Mouse (Mus musculus) adrenal gland, adult 2 months (tissue): Measurements from ENCODE around the gene Eno1. TPM values are rescaled to one million over a fixed set of nuclear protein-coding genes. Genes with fewer than 3 reads are reported as not detected.

Source experiments
- DNase-seq: peaks from one replicate; pipeline ENCODE4 v3.0.0; 2021
- long read RNA-seq: library from polyadenylated mRNA; stranded (forward); transcript quantifications from one replicate; pipeline ENCODE4 v2.0.0, GENCODE M21; 2021
- polyA plus RNA-seq: library from polyadenylated mRNA; depleted of rRNA; stranded (reverse); fragments of >200 nt; gene quantifications from 2 replicates; pipeline ENCODE4 v1.2.3, GENCODE M21; 2012; rRNA removed
- total RNA-seq, 2 experiments: library from RNA; stranded (reverse); gene quantifications; 2 replicates each; pipeline ENCODE4 v1.2.3; 2021

Eno1 gene
- total RNA-seq = 100 to 1,000 TPM; 381 to 501 TPM
- polyA plus RNA-seq = 425 and 428 TPM in 2 replicates
- long read RNA-seq, transcript Eno1-202 (12 exons, 2,027 nt) = major isoform, 585 of 611 reads
- long read RNA-seq, partial matches to known transcripts = 15 of 611 reads
- long read RNA-seq, other reads (novel, unspliced or antisense) = 9 of 611 reads

GRCm38 (mm10) chr4:150236521-150237481, at the start of gene Eno1:
TSS of gene Eno1 (plus strand) at chr4:150236721.
- peak; percentile 97 for DNase-seq

GRCm38 (mm10) chr4:150188236-150188635, 48.3 kb upstream of the Eno1 start:
- DNase-seq = no peak

GRCm38 (mm10) chr4:150192199-150192598, 44.3 kb upstream of the Eno1 start:
- DNase-seq = no peak

- no peak for DNase-seq
These were observed 42.6 kb upstream of the Eno1 start for GRCm38 (mm10) chr4:150193915-150194314.

GRCm38 (mm10) chr4:150198268-150198667, 38.3 kb upstream of the Eno1 start:
- no peak for DNase-seq

GRCm38 (mm10) chr4:150201232-150201631, 35.3 kb upstream of the Eno1 start, which contains the start of gene Car6:
TSS of gene Car6 (minus strand) at chr4:150201332.
- no peak for DNase-seq

- no peak for DNase-seq
These were observed 33.8 kb upstream of the Eno1 start for GRCm38 (mm10) chr4:150202702-150203101.

- DNase-seq = no peak
These were observed 31.6 kb upstream of the Eno1 start for GRCm38 (mm10) chr4:150204877-150205276.

- no peak for DNase-seq
These were observed 26.8 kb upstream of the Eno1 start for GRCm38 (mm10) chr4:150209751-150210150.

- no peak for DNase-seq
These were observed 26.2 kb upstream of the Eno1 start for GRCm38 (mm10) chr4:150210306-150210705.

GRCm38 (mm10) chr4:150211930-150212552, 24.5 kb upstream of the Eno1 start:
- no peak for DNase-seq

- DNase-seq = peak; percentile 72
These were observed 24.0 kb upstream of the Eno1 start for GRCm38 (mm10) chr4:150212553-150212971.

GRCm38 (mm10) chr4:150213910-150214309, 22.6 kb upstream of the Eno1 start:
- DNase-seq = no peak

- DNase-seq = no peak
These were observed 20.1 kb upstream of the Eno1 start for GRCm38 (mm10) chr4:150216423-150216822.

- no peak for DNase-seq
These were observed 19.4 kb upstream of the Eno1 start for GRCm38 (mm10) chr4:150217042-150217554.

- no peak for DNase-seq
These were observed 18.6 kb upstream of the Eno1 start for GRCm38 (mm10) chr4:150217935-150218334.

- DNase-seq = peak; percentile 43
These were observed 16.8 kb upstream of the Eno1 start for GRCm38 (mm10) chr4:150219501-150220292.

GRCm38 (mm10) chr4:150220584-150220983, 15.9 kb upstream of the Eno1 start:
- DNase-seq = peak; percentile 82

- DNase-seq = peak; percentile 51
These were observed 15.4 kb upstream of the Eno1 start for GRCm38 (mm10) chr4:150221017-150221640.

GRCm38 (mm10) chr4:150223830-150224229, 12.7 kb upstream of the Eno1 start:
- no peak for DNase-seq

- DNase-seq = peak; percentile 6
These were observed 10.8 kb upstream of the Eno1 start for GRCm38 (mm10) chr4:150225700-150226099.
